Mouse (Mus musculus): ENCODE measurements at regions not wholly inside any gene's neighbourhood (a gene's known extent, or its start where the extent isn't known, plus 50 kb on each side); places are given as distances from the start of the nearest gene placed in this dataset.

DNA sequence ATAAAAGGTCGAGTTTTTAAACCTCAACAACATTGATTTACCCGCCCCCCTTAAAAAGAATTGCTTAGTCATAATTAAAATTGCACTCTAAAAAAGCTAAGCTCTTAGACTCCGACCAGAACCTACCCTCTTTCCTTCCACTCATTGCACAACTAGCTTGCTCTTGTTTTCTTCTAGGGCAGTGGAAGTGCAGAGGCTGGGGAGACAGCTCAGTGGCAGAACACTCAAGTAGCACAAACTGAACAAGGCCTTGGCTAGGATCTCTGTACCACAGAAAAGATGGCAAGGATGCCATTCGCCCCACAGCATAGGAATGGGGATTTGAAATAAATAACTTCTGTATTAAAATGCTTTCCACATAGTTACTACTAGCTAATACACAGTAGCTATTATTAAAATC is 253.8 kb upstream of the Tbl1xr1 start:
- TF ChIP-seq CEBPB (IDR thresholded peaks at IDR 0.05; ENCODE audit: insufficient read depth, poor library complexity, severe bottlenecking) = 0 out of 2 replicates have a peak, but pooled peaks have one; percentile 38
- TF ChIP-seq USF1 (IDR thresholded peaks at IDR 0.05; ENCODE audit: low read depth) = no peak
- no peak overlapping the region for H3ac ChIP-seq (ENCODE audit: control insufficient read depth, insufficient read length)

DNA sequence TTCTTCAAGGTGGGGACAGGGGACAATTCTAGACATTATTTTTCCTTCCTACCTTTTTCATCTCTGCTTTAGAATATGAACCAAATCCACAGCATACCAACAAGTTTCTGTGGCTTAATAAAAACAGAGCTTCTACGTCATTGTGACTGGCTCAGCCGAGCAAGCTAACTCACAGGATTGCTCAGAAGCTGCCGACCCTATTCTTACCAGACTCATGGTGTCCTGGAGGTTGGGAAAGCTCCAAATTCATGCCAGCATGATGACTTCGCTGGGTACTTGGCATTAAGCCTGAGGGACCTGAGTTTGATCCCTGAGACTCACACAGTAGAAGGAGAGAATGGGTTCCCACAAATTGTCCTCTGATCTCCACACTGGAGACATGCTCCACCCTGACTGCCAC is 253.1 kb upstream of the Tbl1xr1 start:
- Histone ChIP-seq H3K79me2 (ENCODE audit: control insufficient read depth, insufficient read depth) (no peaks in the 10 kb centered on the region), H3K4me2 (ENCODE audit: low read depth) (peak overlapping the region; percentile 4), H3K36me3 (ENCODE audit: control insufficient read depth, insufficient read depth) (no peaks in the 10 kb centered on the region), H3K27me3 (ENCODE audit: control insufficient read depth, insufficient read depth, insufficient read length) (no peaks in the 10 kb centered on the region), H3K4me3 (no peak overlapping the region), H3ac (ENCODE audit: control insufficient read depth, insufficient read length) (no peak overlapping the region)
- TF ChIP-seq POLR2AphosphoS2 (IDR thresholded peaks at IDR 0.05; ENCODE audit: insufficient read length, low read depth) = no peak
- no peak for TF ChIP-seq TCF12 (IDR thresholded peaks at IDR 0.05; ENCODE audit: insufficient read depth, poor library complexity, severe bottlenecking)
- TF ChIP-seq MYOD1 (IDR thresholded peaks at IDR 0.05; ENCODE audit: control insufficient read depth in 1 of 3, insufficient read length in 2 of 3, low read depth in 2 of 3) = no peak
- no peak for TF ChIP-seq USF1 (IDR thresholded peaks at IDR 0.05; ENCODE audit: low read depth)
- TF ChIP-seq MYOG (IDR thresholded peaks at IDR 0.05; ENCODE audit: control insufficient read depth in 1 of 3, insufficient read depth in 1 of 3, insufficient read length in 2 of 3, low read depth in 2 of 3) = no peak

More for the DNA sequence above, 253.8 kb upstream of the Tbl1xr1 start:
- Histone ChIP-seq H3K79me2 (ENCODE audit: control insufficient read depth, insufficient read depth) (no peaks in the 10 kb centered on the region), H3K36me3 (ENCODE audit: control insufficient read depth, insufficient read depth) (no peaks in the 10 kb centered on the region), H3K27me3 (ENCODE audit: control insufficient read depth, insufficient read depth, insufficient read length) (no peaks in the 10 kb centered on the region), H3K4me2 (ENCODE audit: low read depth) (peak overlapping the region; percentile 4), H3K4me3 (no peak overlapping the region)

DNA sequence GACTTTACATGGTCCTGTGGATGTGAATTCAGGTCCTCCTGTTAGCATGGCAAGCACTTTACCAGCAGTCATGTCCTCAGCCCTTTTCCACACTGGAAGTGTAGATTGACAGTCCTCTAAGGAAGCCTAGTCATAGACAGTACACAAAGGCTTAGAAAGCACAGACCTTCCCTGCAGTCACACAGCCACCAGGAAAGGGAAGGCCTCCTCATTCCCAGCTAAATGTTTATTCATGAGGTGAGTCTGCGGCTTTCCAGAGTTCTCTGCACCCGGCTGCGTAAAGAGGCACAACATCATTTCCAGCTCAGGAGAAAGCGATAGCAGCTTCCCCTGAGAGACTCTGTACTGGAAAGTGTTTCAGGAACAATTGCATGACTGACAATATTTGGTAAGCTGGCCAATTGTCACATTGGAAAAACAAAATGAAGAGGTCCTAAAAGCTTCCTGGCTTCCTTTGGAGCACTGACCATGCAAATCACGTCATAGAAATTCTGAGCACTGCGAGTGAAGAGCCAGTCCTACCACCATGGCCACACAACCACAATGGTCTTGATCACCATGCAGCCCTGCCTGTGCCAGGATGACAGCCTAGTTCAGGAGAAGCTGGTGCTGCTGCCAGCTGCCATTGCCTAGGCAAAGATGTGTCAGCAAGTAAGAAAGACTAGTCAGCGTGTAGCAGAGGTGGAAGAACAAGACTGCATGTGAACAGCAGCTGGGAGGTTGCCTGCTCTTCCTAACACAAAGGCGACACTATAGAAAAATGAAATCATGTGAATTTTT is 252.2 kb upstream of the Tbl1xr1 start:
- Histone ChIP-seq H3K36me3 (ENCODE audit: control insufficient read depth, insufficient read depth) (no peaks in the 10 kb centered on the region), H3K27me3 (ENCODE audit: control insufficient read depth, insufficient read depth, insufficient read length) (no peaks in the 10 kb centered on the region), H3K4me3 (no peak overlapping the region), H3K4me2 (ENCODE audit: low read depth) (no peak overlapping the region), H3ac (ENCODE audit: control insufficient read depth, insufficient read length) (no peak overlapping the region), H3K79me2 (ENCODE audit: control insufficient read depth, insufficient read depth) (no peaks in the 10 kb centered on the region)
- no peak for TF ChIP-seq POLR2A (IDR thresholded peaks at IDR 0.05; ENCODE audit: insufficient read length, low read depth)
- no peak for TF ChIP-seq TCF12 (IDR thresholded peaks at IDR 0.05; ENCODE audit: insufficient read depth, poor library complexity, severe bottlenecking)
- TF ChIP-seq MAX (IDR thresholded peaks at IDR 0.05; ENCODE audit: low read depth) = no peak
- no peak for TF ChIP-seq SRF (IDR thresholded peaks at IDR 0.05; ENCODE audit: control insufficient read depth, insufficient read length, low read depth)
- no peak for TF ChIP-seq TCF3 (IDR thresholded peaks at IDR 0.05; ENCODE audit: insufficient read length, low read depth)
- no peak for TF ChIP-seq MYOD1 (IDR thresholded peaks at IDR 0.05; ENCODE audit: control insufficient read depth in 1 of 3, insufficient read length in 2 of 3, low read depth in 2 of 3)
- no peak for TF ChIP-seq MYOG (IDR thresholded peaks at IDR 0.05; ENCODE audit: control insufficient read depth in 1 of 3, insufficient read depth in 1 of 3, insufficient read length in 2 of 3, low read depth in 2 of 3)
- no peak for TF ChIP-seq POLR2AphosphoS2 (IDR thresholded peaks at IDR 0.05; ENCODE audit: insufficient read length, low read depth)
- TF ChIP-seq CEBPB (IDR thresholded peaks at IDR 0.05; ENCODE audit: insufficient read depth, poor library complexity, severe bottlenecking) = no peak
- no peak for TF ChIP-seq USF1 (IDR thresholded peaks at IDR 0.05; ENCODE audit: low read depth)
- no peak for TF ChIP-seq E2F4 (IDR thresholded peaks at IDR 0.05; ENCODE audit: insufficient read depth)
- no peak for TF ChIP-seq REST (IDR thresholded peaks at IDR 0.05; ENCODE audit: insufficient read depth, insufficient read length)

DNA sequence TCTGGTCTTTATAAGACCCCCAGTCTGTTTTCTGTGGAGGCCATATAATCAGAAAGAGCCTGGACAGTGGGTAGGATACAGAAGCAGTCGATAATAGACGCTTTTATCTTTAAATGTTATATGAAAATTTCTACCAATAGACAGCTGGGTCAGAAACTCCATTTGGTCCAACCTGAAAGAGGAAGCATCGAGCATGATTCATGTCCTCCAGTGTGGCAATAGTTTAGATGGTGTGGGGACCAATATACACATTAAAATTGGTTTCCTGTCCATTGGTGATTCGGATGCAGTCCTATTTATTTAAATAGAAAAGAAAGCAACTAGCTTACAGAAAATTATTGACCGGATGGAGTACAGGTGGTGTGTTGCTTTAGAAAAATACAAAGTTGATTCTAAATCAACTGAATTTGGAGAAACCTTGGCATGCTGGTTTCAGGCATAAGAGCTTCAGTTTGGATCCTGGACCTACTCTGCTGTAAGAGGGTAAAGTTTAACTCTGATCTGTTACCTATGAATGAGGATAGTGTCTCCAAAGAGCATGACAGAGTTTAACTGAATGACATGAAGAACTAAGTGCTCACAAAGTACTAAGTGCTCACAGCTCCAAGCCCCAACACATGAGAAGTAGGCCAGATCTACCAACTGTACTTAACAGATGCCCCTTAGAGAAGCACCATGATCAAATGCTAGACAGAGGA is 251.4 kb upstream of the Tbl1xr1 start:
- H3K36me3 ChIP-seq (ENCODE audit: control insufficient read depth, insufficient read depth) = no peaks in the 10 kb centered on the region
- H3K79me2 ChIP-seq (ENCODE audit: control insufficient read depth, insufficient read depth) = no peaks in the 10 kb centered on the region
- TF ChIP-seq POLR2AphosphoS2 (IDR thresholded peaks at IDR 0.05; ENCODE audit: insufficient read length, low read depth) (no peak), MAX (IDR thresholded peaks at IDR 0.05; ENCODE audit: low read depth) (no peak), E2F4 (IDR thresholded peaks at IDR 0.05; ENCODE audit: insufficient read depth) (no peak), TCF3 (IDR thresholded peaks at IDR 0.05; ENCODE audit: insufficient read length, low read depth) (no peak), MYOD1 (IDR thresholded peaks at IDR 0.05; ENCODE audit: control insufficient read depth in 1 of 3, insufficient read length in 2 of 3, low read depth in 2 of 3) (no peak), MYOG (IDR thresholded peaks at IDR 0.05; ENCODE audit: control insufficient read depth in 1 of 3, insufficient read depth in 1 of 3, insufficient read length in 2 of 3, low read depth in 2 of 3) (no peak), CEBPB (IDR thresholded peaks at IDR 0.05; ENCODE audit: insufficient read depth, poor library complexity, severe bottlenecking) (no peak), TCF12 (IDR thresholded peaks at IDR 0.05; ENCODE audit: insufficient read depth, poor library complexity, severe bottlenecking) (no peak), SRF (IDR thresholded peaks at IDR 0.05; ENCODE audit: control insufficient read depth, insufficient read length, low read depth) (no peak), USF1 (IDR thresholded peaks at IDR 0.05; ENCODE audit: low read depth) (no peak), REST (IDR thresholded peaks at IDR 0.05; ENCODE audit: insufficient read depth, insufficient read length) (no peak), POLR2A (IDR thresholded peaks at IDR 0.05; ENCODE audit: insufficient read length, low read depth) (no peak)
- no peak overlapping the region for H3K4me2 ChIP-seq (ENCODE audit: low read depth)
- no peak overlapping the region for H3K4me3 ChIP-seq
- H3ac ChIP-seq (ENCODE audit: control insufficient read depth, insufficient read length) = no peak overlapping the region
- H3K27me3 ChIP-seq (ENCODE audit: control insufficient read depth, insufficient read depth, insufficient read length) = no peaks in the 10 kb centered on the region

DNA sequence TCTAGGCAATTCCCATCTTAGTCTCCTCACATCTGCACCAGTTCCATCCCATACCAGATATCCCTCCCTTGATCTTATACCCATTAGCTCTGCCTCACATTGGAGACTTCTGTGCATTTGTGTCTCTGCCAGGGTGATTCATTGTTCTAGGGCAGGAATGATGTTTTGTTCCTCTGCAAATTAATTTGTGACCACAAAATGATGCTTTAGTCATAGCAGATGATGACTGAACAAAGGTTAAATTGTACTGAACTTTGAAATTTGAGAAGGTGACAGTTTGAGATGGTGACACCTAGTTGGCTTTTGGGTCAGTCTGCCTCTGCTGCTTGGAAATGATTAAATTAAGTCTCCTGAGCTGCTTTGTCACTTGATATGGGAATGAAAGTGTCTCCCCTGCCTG is 248.8 kb upstream of the Tbl1xr1 start:
- TF ChIP-seq REST (IDR thresholded peaks at IDR 0.05; ENCODE audit: insufficient read depth, insufficient read length) (no peak), POLR2A (IDR thresholded peaks at IDR 0.05; ENCODE audit: insufficient read length, low read depth) (no peak), E2F4 (IDR thresholded peaks at IDR 0.05; ENCODE audit: insufficient read depth) (no peak), POLR2AphosphoS2 (IDR thresholded peaks at IDR 0.05; ENCODE audit: insufficient read length, low read depth) (no peak), SRF (IDR thresholded peaks at IDR 0.05; ENCODE audit: control insufficient read depth, insufficient read length, low read depth) (no peak), TCF12 (IDR thresholded peaks at IDR 0.05; ENCODE audit: insufficient read depth, poor library complexity, severe bottlenecking) (no peak), USF1 (IDR thresholded peaks at IDR 0.05; ENCODE audit: low read depth) (no peak), MYOG (IDR thresholded peaks at IDR 0.05; ENCODE audit: control insufficient read depth in 1 of 3, insufficient read depth in 1 of 3, insufficient read length in 2 of 3, low read depth in 2 of 3) (no peak), TCF3 (IDR thresholded peaks at IDR 0.05; ENCODE audit: insufficient read length, low read depth) (no peak), CEBPB (IDR thresholded peaks at IDR 0.05; ENCODE audit: insufficient read depth, poor library complexity, severe bottlenecking) (no peak), MAX (IDR thresholded peaks at IDR 0.05; ENCODE audit: low read depth) (no peak)
- H3K36me3 ChIP-seq (ENCODE audit: control insufficient read depth, insufficient read depth) = no peaks in the 10 kb centered on the region

More for the DNA sequence above, 248.8 kb upstream of the Tbl1xr1 start:
- no peaks in the 10 kb centered on the region for H3K27me3 ChIP-seq (ENCODE audit: control insufficient read depth, insufficient read depth, insufficient read length)
- no peaks in the 10 kb centered on the region for H3K79me2 ChIP-seq (ENCODE audit: control insufficient read depth, insufficient read depth)
- H3K4me2 ChIP-seq (ENCODE audit: low read depth) = peak overlapping the region; percentile 8
- H3K4me3 ChIP-seq = no peak overlapping the region
- no peak overlapping the region for H3ac ChIP-seq (ENCODE audit: control insufficient read depth, insufficient read length)
